Mouse (Mus musculus): ENCODE measurements around the gene Lrig1. TPM values are rescaled to one million over a fixed set of nuclear protein-coding genes. Genes with fewer than 3 reads are reported as not detected.

The Lrig1 gene
- total RNA-seq, 1 experiment: 19.1 TPM

- no peaks in the 10 kb centered on the region for H3K36me3 ChIP-seq (ENCODE audit: control insufficient read depth, insufficient read depth, low read length, poor library complexity, severe bottlenecking)
- H3K9me3 ChIP-seq (ENCODE audit: control insufficient read depth, insufficient read depth, low read depth, low read length): no peaks in the 10 kb centered on the region
- no peak overlapping the region for H3K4me3 ChIP-seq (ENCODE audit: insufficient read depth in 1 of 2, low read depth in 1 of 2, low read length in 2 of 2, poor library complexity in 1 of 2, severe bottlenecking in 1 of 2)
- H3K9ac ChIP-seq (ENCODE audit: insufficient read depth, low read depth, low read length, poor library complexity, severe bottlenecking): no peak overlapping the region
- in situ Hi-C loops (cut with MboI; ENCODE audit: low sequenced_read_pairs in 2 of 2, unreplicated experiment in 2 of 2): no loop called here
- TF ChIP-seq CHD2 (IDR thresholded peaks at IDR 0.05; ENCODE audit: low read depth, low read length): no peak
- no peak for TF ChIP-seq ZNF384 (IDR thresholded peaks at IDR 0.05; ENCODE audit: low read depth, low read length)
- no peak for TF ChIP-seq MAFK (IDR thresholded peaks at IDR 0.05; ENCODE audit: insufficient read depth, low read depth, low read length)
- TF ChIP-seq ZC3H11A (IDR thresholded peaks at IDR 0.05; ENCODE audit: borderline replicate concordance, low read depth, low read length): no peak
- TF ChIP-seq HCFC1 (IDR thresholded peaks at IDR 0.05; ENCODE audit: borderline replicate concordance, insufficient read depth, low read length): no peak
- H3K27ac ChIP-seq (ENCODE audit: insufficient read depth, low read depth, low read length, poor library complexity, severe bottlenecking): no peak overlapping the region
- H3K4me1 ChIP-seq (ENCODE audit: control insufficient read depth in 2 of 2, insufficient read depth in 2 of 2, low read length in 2 of 2, poor library complexity in 1 of 2): peaks cover 2 to 3% of the 10 kb centered on the region in 2 experiments; a peak in 1 of 4 replicates
- no peak for DNase-seq (ENCODE audit: low read depth, low spot score)
Observed at GRCm38 (mm10) chr6:94718607-94719346, 18.8 kb upstream of the Lrig1 start.

GRCm38 (mm10) chr6:94717705-94718489, 17.9 kb upstream of the Lrig1 start:
- H3K36me3 ChIP-seq (ENCODE audit: control insufficient read depth, insufficient read depth, low read length, poor library complexity, severe bottlenecking): no peaks in the 10 kb centered on the region
- H3K4me1 ChIP-seq (ENCODE audit: control insufficient read depth in 2 of 2, insufficient read depth in 2 of 2, low read length in 2 of 2, poor library complexity in 1 of 2): peaks cover 2 to 3% of the 10 kb centered on the region in 2 experiments; a peak in 1 of 4 replicates
- H3K9ac ChIP-seq (ENCODE audit: insufficient read depth, low read depth, low read length, poor library complexity, severe bottlenecking): no peak overlapping the region
- no peak overlapping the region for H3K27ac ChIP-seq (ENCODE audit: insufficient read depth, low read depth, low read length, poor library complexity, severe bottlenecking)
- no peak overlapping the region for H3K4me3 ChIP-seq (ENCODE audit: insufficient read depth in 1 of 2, low read depth in 1 of 2, low read length in 2 of 2, poor library complexity in 1 of 2, severe bottlenecking in 1 of 2)
- in situ Hi-C loops (cut with MboI; ENCODE audit: low sequenced_read_pairs in 2 of 2, unreplicated experiment in 2 of 2): no loop called here
- TF ChIP-seq MAFK (IDR thresholded peaks at IDR 0.05; ENCODE audit: insufficient read depth, low read depth, low read length): no peak
- TF ChIP-seq ZNF384 (IDR thresholded peaks at IDR 0.05; ENCODE audit: low read depth, low read length): no peak
- TF ChIP-seq ZC3H11A (IDR thresholded peaks at IDR 0.05; ENCODE audit: borderline replicate concordance, low read depth, low read length): no peak
- no peaks in the 10 kb centered on the region for H3K9me3 ChIP-seq (ENCODE audit: control insufficient read depth, insufficient read depth, low read depth, low read length)
- no peak for DNase-seq (ENCODE audit: low read depth, low spot score)

GRCm38 (mm10) chr6:94715645-94715940, 15.6 kb upstream of the Lrig1 start:
- Histone ChIP-seq H3K27ac (ENCODE audit: insufficient read depth, low read depth, low read length, poor library complexity, severe bottlenecking) (no peak overlapping the region), H3K9me3 (ENCODE audit: control insufficient read depth, insufficient read depth, low read depth, low read length) (no peaks in the 10 kb centered on the region), H3K36me3 (ENCODE audit: control insufficient read depth, insufficient read depth, low read length, poor library complexity, severe bottlenecking) (no peaks in the 10 kb centered on the region), H3K4me3 (ENCODE audit: insufficient read depth in 1 of 2, low read depth in 1 of 2, low read length in 2 of 2, poor library complexity in 1 of 2, severe bottlenecking in 1 of 2) (no peak overlapping the region), H3K9ac (ENCODE audit: insufficient read depth, low read depth, low read length, poor library complexity, severe bottlenecking) (no peak overlapping the region), H3K4me1 (ENCODE audit: control insufficient read depth in 2 of 2, insufficient read depth in 2 of 2, low read length in 2 of 2, poor library complexity in 1 of 2) (peaks cover 2 to 3% of the 10 kb centered on the region in 2 experiments; a peak in 1 of 4 replicates)
- no peak for DNase-seq (ENCODE audit: low read depth, low spot score)
- in situ Hi-C loops (cut with MboI; ENCODE audit: low sequenced_read_pairs in 2 of 2, unreplicated experiment in 2 of 2): no loop called here
- no peak for TF ChIP-seq MAFK (IDR thresholded peaks at IDR 0.05; ENCODE audit: insufficient read depth, low read depth, low read length)
- no peak for TF ChIP-seq CHD2 (IDR thresholded peaks at IDR 0.05; ENCODE audit: low read depth, low read length)
- no peak for TF ChIP-seq HCFC1 (IDR thresholded peaks at IDR 0.05; ENCODE audit: borderline replicate concordance, insufficient read depth, low read length)
- TF ChIP-seq ZNF384 (IDR thresholded peaks at IDR 0.05; ENCODE audit: low read depth, low read length): no peak
- no peak for TF ChIP-seq ZC3H11A (IDR thresholded peaks at IDR 0.05; ENCODE audit: borderline replicate concordance, low read depth, low read length)

- Histone ChIP-seq H3K4me3 (ENCODE audit: insufficient read depth in 1 of 2, low read depth in 1 of 2, low read length in 2 of 2, poor library complexity in 1 of 2, severe bottlenecking in 1 of 2) (no peak overlapping the region), H3K9ac (ENCODE audit: insufficient read depth, low read depth, low read length, poor library complexity, severe bottlenecking) (no peak overlapping the region), H3K36me3 (ENCODE audit: control insufficient read depth, insufficient read depth, low read length, poor library complexity, severe bottlenecking) (no peaks in the 10 kb centered on the region), H3K9me3 (ENCODE audit: control insufficient read depth, insufficient read depth, low read depth, low read length) (no peaks in the 10 kb centered on the region), H3K27ac (ENCODE audit: insufficient read depth, low read depth, low read length, poor library complexity, severe bottlenecking) (no peak overlapping the region), H3K4me1 (ENCODE audit: control insufficient read depth in 2 of 2, insufficient read depth in 2 of 2, low read length in 2 of 2, poor library complexity in 1 of 2) (peaks cover 2 to 3% of the 10 kb centered on the region in 2 experiments; a peak in 1 of 4 replicates)
- TF ChIP-seq MAFK (IDR thresholded peaks at IDR 0.05; ENCODE audit: insufficient read depth, low read depth, low read length) (no peak), CHD2 (IDR thresholded peaks at IDR 0.05; ENCODE audit: low read depth, low read length) (no peak), ZNF384 (IDR thresholded peaks at IDR 0.05; ENCODE audit: low read depth, low read length) (no peak), HCFC1 (IDR thresholded peaks at IDR 0.05; ENCODE audit: borderline replicate concordance, insufficient read depth, low read length) (no peak), ZC3H11A (IDR thresholded peaks at IDR 0.05; ENCODE audit: borderline replicate concordance, low read depth, low read length) (no peak)
- in situ Hi-C loops (cut with MboI; ENCODE audit: low sequenced_read_pairs in 2 of 2, unreplicated experiment in 2 of 2): no loop called here
- no peak for DNase-seq (ENCODE audit: low read depth, low spot score)
Observed at GRCm38 (mm10) chr6:94714815-94715644, 15.1 kb upstream of the Lrig1 start.

All from ES-E14 (cell line).